Mouse (Mus musculus) cortical plate, adult 2 months (tissue): Measurements from ENCODE around the gene D10Wsu102e.

ENCODE experiments used
- CTCF ChIP-seq: fragments of 200-500 bp; IDR thresholded peaks from 2 replicates; pipeline ENCODE4 v1.5.1; 2011; ENCODE audit warnings: mild to moderate bottlenecking, control low read depth, low read length; ENCODE audit not compliant: insufficient read depth; ENCODE audit errors: extremely low read depth
- POLR2A ChIP-seq: fragments of 200-500 bp; IDR thresholded peaks from 2 replicates; pipeline ENCODE4 v1.6.1; 2011; ENCODE audit warnings: mild to moderate bottlenecking, low read length, control low read depth; ENCODE audit not compliant: insufficient read depth; ENCODE audit errors: extremely low read depth

DNA sequence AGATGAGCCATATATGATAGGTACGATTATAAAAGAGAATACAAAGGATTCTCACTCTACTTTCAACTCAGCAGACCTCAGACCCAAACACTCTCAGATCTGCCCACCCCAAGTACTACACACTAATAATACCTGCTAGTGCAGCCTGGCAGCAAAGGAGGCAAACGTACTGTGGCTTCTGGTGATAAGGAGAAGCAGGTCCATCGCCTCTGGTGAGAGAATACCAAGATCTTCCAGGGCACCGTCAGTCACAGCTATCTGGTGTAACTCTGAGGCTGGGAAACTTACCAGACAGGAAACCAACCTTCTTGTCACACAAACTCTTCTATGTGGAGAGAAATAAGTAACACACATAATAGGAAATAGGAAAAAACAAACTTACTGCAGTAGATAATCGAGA is 47.0 kb upstream of the D10Wsu102e start:
- TF ChIP-seq POLR2A (no peak), CTCF (no peak)
